Mouse (Mus musculus) megakaryocyte progenitor cell, adult 5-6 weeks (primary cell): Measurements from ENCODE around the gene Ran. TPM values are rescaled to one million over a fixed set of nuclear protein-coding genes. Genes with fewer than 3 reads are reported as not detected.
"Not testable (repeated sequence)": the region's sequence is repeated elsewhere in the genome, so short reads cannot be mapped to it uniquely, and the experiment has no call there.

Experiments used
- ATAC-seq: replicated peaks from 2 replicates; pipeline ENCODE4 v1.8.0; 2016; ENCODE audit warnings: mild to moderate bottlenecking, moderate TSS enrichment, inconsistent platforms; ENCODE audit not compliant: poor library complexity
- total RNA-seq, 2 experiments: library from RNA; stranded (forward) in 1 of 2; stranded (reverse) in 1 of 2; fragments of 157-497, 149-512 nt in 1 of 2; fragments of 200-1000 nt in 1 of 2; gene quantifications; 2 replicates each; pipeline versions ENCODE4 v1.2.3 to v1.2.4; 2015 to 2017

Ran gene
- 583 and 587 TPM in 2 replicates for total RNA-seq (2015)
- 525 and 594 TPM in 2 replicates for total RNA-seq (2017)

GRCm38 (mm10) chr5:129019497-129020299, at the start of gene Ran:
Gene Ran (plus strand): TSS chr5:129020069.
- peak; percentile 76 for ATAC-seq

GRCm38 (mm10) chr5:128970878-128971277, 49.0 kb upstream of the Ran start:
- 0 out of 2 replicates have a peak, but pooled peaks have one; percentile 12 for ATAC-seq

GRCm38 (mm10) chr5:128971298-128971697, 48.6 kb upstream of the Ran start:
- peak; percentile 88 for ATAC-seq

GRCm38 (mm10) chr5:128976266-128976665, 43.6 kb upstream of the Ran start:
- ATAC-seq = peak; percentile 82

- not testable (repeated sequence) for ATAC-seq
These were observed 42.4 kb upstream of the Ran start for GRCm38 (mm10) chr5:128977466-128977865.

- no peak for ATAC-seq
These were observed 40.9 kb upstream of the Ran start for GRCm38 (mm10) chr5:128978957-128979356.

GRCm38 (mm10) chr5:128980857-128981256, 39.0 kb upstream of the Ran start:
- no peak for ATAC-seq

- ATAC-seq = peak; percentile 91
These were observed 38.3 kb upstream of the Ran start for GRCm38 (mm10) chr5:128981607-128982006.

GRCm38 (mm10) chr5:128984536-128984935, 35.3 kb upstream of the Ran start:
- no peak for ATAC-seq

- no peak for ATAC-seq
These were observed 33.9 kb upstream of the Ran start for GRCm38 (mm10) chr5:128985946-128986345.

- 0 out of 2 replicates have a peak, but pooled peaks have one; percentile 21 for ATAC-seq
These were observed 32.5 kb upstream of the Ran start for GRCm38 (mm10) chr5:128987141-128987954.

- peak; percentile 74 for ATAC-seq
These were observed 19.0 kb upstream of the Ran start for GRCm38 (mm10) chr5:129000706-129001468.

GRCm38 (mm10) chr5:129002571-129003011, 17.3 kb upstream of the Ran start:
- peak; percentile 46 for ATAC-seq

- ATAC-seq = no peak
These were observed 14.5 kb upstream of the Ran start for GRCm38 (mm10) chr5:129005416-129005815.

- no peak; the same call in 1 of the 2 replicates for ATAC-seq
These were observed 13.7 kb upstream of the Ran start for GRCm38 (mm10) chr5:129006031-129006788.

- peak; percentile 33 for ATAC-seq
These were observed 12.5 kb upstream of the Ran start for GRCm38 (mm10) chr5:129007105-129007957.

- ATAC-seq = peak; percentile 3
These were observed 11.9 kb upstream of the Ran start for GRCm38 (mm10) chr5:129008008-129008407.

GRCm38 (mm10) chr5:129008412-129008826, 11.4 kb upstream of the Ran start, which contains the start of gene Stx2:
Gene Stx2 (minus strand): TSS chr5:129008574.
- ATAC-seq = peak; percentile 77

- peak; percentile 15; the same call in 1 of the 2 replicates for ATAC-seq
These were observed 10.3 kb upstream of the Ran start for GRCm38 (mm10) chr5:129009577-129009976.
